Mouse (Mus musculus) urinary bladder, adult 2 months (tissue): ENCODE results near the gene Il4ra. TPM values are rescaled to one million over a fixed set of nuclear protein-coding genes. Genes with fewer than 3 reads are reported as not detected.
A peak's percentile ranks its signal among the peaks of the same experiment; 100 is the strongest.

Experiments used
- DNase-seq: peaks from one replicate; pipeline ENCODE4 v3.0.0; 2022; ENCODE audit warnings: low spot score
- polyA plus RNA-seq: library from polyadenylated mRNA; depleted of rRNA; stranded (reverse); fragments of >200 nt; gene quantifications from 2 replicates; pipeline ENCODE4 v1.2.3, GENCODE M21; 2012

Il4ra gene
- polyA plus RNA-seq, 1 experiment, result 22.0 TPM

DNA sequence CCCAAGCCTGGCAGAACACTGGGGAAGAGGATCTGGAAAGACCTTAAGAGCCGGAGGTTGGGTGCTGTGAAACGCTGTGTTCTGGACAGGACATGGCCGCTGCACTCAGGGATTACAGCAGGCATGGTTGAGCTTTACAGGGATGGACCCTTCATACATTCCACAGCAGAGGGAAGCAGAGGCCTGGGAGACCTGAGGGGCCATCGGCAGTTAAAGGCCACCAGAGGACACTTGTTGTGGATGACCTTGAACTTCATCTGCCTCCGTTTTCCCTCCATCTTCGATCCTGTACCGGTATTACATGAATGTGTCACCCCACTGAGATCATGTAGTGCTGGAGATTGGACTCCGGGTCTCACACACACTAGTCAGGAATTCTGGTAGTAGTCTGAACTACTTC lies 2.0 kb upstream of the Il4ra start:
- DNase-seq, result no peak

- DNase-seq, result no peak
Observed at GRCm38 (mm10) chr7:125550881-125551381, 989 bp upstream of the Il4ra start.

- DNase-seq, result no peak
Observed at GRCm38 (mm10) chr7:125552851-125553555, 1.1 kb downstream of the Il4ra start.

- DNase-seq, result no peak
Observed at GRCm38 (mm10) chr7:125553653-125554428, 1.9 kb downstream of the Il4ra start.

DNA sequence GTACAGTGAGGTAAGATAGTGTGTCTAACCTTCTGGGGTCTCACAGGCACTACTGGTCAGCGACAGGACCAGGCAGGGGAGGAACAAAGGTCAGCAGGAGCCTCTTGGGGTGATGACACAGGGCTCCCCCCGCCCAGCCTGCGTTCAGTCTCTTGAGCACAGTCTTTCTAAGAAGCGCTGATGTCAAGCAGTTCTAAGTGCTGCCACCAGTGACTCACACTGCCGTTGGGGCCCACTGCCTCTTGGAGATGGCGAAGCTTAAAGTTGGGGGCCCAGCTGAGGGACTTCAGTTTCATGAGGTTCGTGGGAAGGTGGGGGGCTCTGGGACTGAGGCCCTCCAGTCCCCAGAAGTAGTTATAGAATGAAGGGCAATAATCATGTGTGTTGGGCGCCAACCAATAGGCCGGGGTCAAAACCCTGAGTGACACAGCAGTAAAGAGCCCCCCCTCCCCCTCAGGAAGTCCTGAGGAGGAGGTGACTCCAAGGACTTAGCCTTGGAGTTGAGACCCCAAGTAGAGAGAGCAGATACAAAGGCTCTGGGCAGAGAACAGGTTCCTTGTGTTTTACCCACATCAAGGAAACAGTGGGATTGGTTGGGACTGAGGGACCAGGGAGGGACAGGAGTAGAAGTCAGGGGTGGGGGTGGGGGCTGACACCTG lies 2.7 kb downstream of the Il4ra start:
- DNase-seq, result no peak

DNA sequence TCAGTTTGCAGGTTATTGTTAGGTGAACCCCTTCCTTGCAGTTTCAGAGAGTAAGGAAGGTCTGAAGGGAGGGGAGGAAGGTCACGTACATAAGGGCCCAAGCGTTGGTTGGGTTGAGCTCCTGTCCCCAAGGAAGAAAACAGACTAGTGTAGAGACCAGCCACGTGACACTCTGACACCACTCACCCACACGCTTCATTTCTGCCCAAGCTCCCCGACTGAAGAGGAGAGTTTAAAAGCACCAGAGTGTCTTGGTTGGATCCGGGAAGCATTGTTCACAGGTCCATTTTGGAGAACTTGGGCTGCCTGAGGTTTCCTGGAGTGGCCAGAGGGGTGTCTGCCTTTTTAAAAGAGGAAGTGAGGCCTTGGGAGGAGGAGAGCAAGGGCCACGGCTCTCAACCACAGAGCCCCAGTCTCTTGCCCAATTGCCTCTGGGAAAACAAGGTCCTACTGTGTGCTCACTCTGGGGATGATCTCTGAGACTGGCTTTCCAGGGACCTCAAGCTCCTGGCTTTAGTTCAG lies 3.5 kb downstream of the Il4ra start:
- DNase-seq, result no peak

DNA sequence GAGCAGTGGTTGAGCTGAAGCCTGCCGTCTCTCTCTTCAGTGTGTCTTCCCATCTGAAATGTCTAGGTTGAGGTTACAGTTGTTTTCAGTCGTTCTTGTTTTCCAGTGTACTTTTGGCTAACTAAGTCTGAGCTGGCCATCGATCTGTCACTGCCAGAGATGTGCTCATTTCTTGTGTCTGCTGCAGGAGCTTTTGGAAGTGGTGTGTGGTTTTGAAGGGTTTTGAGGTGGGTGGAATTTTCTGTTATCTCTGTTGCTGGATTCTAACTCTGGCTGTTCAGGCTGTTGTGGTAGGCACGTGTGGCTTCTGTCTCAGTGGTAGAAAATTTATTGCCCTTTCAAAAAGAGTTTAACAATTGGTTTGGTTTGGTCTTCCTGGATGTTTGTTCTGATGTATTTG lies 4.2 kb downstream of the Il4ra start:
- DNase-seq, result no peak

GRCm38 (mm10) chr7:125556865-125557264 lies 4.9 kb downstream of the Il4ra start:
- DNase-seq, result no peak

DNA sequence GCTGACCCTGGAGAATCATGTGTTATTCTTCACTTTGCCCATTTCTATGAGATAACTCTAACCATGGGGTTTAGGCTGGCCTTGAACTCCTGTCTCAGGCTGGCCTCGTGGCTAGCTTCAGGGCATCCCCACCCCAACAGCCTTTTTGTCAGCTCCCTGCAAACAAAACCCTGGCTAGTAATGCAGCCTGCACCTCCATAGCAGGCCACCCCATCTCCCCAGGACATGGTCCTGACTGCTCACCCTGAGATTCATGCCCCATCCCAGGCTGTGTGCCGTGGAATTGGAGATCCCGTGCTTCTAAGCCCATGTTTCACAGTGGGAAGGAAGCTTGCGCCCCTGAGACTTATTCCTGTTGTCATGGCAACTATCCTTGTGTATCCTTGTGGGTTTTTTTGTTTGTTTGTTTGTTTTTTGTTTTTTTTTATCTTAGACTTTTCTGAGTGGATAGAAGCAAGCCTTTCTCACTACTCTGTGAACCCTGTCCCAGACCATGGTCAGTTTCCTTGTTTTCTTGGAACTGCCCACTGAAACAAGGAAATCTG lies 6.6 kb downstream of the Il4ra start:
- DNase-seq, result no peak

DNA sequence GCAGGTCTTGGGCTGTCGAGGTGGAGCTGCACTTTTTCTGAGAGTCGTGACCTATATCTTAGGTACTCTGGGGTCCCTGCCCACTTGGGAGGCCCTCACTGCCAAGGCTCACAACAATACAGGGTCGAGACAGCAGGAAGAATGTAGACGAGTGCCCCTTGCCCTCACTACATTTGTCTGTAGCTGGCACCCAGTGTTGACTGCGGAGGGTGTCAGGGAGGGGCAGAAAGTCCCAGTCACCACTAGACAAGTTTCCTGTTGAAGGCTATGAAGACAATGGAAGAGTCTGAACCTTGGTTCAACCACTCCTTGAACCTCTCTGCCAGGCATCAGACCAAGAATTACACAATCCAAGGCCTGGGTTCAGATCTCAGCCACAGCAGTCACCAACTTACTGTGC lies 7.1 kb downstream of the Il4ra start:
- DNase-seq, result no peak

- no peak for DNase-seq
Observed at GRCm38 (mm10) chr7:125559537-125559936, 7.6 kb downstream of the Il4ra start.

GRCm38 (mm10) chr7:125560146-125560785 lies 8.3 kb downstream of the Il4ra start:
- DNase-seq, result no peak

GRCm38 (mm10) chr7:125561085-125561690 lies 9.3 kb downstream of the Il4ra start:
- peak; percentile 47 for DNase-seq

DNA sequence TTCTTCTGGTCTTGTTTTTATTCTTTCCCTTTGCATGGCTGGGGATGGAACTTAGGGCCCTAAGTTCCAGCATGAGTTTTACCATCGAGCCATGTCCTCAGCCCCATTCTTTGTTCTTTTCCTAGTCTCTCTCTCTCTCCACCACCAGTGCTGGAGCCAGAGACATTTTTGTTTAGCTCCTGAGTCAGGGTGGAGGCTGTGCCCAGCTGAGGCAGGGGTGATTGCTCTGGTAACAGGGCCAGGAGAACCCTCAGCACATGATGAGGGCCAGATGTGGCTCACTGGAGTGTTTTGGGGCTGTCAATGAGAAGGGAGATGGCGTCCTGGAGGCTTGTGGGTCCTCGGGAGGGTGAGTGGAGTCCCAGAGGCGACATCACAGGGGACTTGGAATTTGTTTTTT lies 10.5 kb downstream of the Il4ra start:
- no peak for DNase-seq

- DNase-seq, result no peak
Observed at GRCm38 (mm10) chr7:125563093-125563492, 11.2 kb downstream of the Il4ra start.

GRCm38 (mm10) chr7:125564316-125565024 lies 12.6 kb downstream of the Il4ra start:
- DNase-seq, result no peak

GRCm38 (mm10) chr7:125565516-125566285 lies 13.8 kb downstream of the Il4ra start:
- no peak for DNase-seq

DNA sequence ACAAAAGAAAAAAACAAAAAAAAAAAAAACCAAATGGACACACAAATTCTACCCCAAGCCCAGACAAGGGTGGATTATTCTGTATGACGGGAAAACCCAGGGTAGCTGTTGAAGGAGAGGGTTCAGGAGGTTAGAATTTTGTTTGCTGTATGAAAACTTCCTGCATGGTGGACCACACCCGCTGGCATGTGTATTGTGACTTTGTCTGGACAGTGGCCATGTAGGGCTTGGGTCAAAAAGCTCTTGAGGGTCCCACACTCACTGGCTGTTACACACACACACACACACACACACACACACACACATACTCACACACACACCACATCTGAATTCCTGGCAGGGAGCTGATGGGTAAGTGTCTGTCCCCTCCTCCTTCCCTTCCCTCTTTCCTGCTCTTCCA lies 14.5 kb downstream of the Il4ra start:
- DNase-seq, result no peak

DNA sequence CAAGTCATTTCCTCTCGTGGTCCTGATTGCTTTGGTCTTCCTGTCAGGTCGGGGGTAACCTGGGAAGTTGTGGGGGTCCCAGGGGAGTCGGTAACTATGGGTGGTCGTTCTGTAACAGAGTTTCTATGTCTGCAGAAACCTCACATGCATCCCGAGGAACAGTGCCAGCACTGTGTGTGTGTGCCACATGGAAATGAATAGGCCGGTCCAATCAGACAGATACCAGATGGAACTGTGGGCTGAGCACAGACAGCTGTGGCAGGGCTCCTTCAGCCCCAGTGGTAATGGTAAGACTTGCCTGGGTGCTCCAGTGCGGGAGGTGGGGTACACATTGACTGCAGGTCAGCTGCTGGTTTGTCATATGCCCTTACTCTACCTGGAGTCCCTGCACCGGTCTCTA lies 17.0 kb downstream of the Il4ra start:
- no peak for DNase-seq

DNA sequence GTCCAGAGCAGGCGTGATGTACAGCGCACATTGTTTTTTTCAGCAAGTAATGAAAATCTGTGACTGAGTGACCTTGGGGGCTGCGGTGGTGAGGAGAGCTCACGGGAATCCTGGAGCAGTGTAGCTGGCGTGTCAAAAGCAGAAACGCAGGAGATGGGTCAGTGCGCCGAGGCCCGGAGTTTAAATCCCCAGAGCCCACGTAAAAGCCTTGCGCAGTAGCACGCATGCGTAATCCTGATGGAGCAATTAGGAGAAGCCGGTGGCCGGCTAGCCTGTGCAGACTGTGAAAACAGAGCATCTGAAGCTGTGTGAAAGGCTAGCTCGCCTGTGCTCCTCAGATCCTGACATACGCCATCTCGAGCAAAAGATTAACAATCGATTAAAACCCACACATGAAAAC lies 20.0 kb downstream of the Il4ra start:
- DNase-seq, result no peak
